Mouse (Mus musculus) olfactory bulb, adult 2 months (tissue): ENCODE results near the gene Tmprss7.

Source experiments
- CTCF ChIP-seq: fragments of 200-500 bp; IDR thresholded peaks from 2 replicates; pipeline ENCODE4 v1.5.1; 2012; ENCODE audit warnings: low read depth, mild to moderate bottlenecking, low read length, moderate library complexity; ENCODE audit not compliant: insufficient read depth
- POLR2A ChIP-seq: fragments of 200-500 bp; IDR thresholded peaks from 2 replicates; pipeline ENCODE4 v1.6.1; 2012; ENCODE audit warnings: mild to moderate bottlenecking, low read depth, low read length, moderate library complexity; ENCODE audit not compliant: insufficient read depth

DNA sequence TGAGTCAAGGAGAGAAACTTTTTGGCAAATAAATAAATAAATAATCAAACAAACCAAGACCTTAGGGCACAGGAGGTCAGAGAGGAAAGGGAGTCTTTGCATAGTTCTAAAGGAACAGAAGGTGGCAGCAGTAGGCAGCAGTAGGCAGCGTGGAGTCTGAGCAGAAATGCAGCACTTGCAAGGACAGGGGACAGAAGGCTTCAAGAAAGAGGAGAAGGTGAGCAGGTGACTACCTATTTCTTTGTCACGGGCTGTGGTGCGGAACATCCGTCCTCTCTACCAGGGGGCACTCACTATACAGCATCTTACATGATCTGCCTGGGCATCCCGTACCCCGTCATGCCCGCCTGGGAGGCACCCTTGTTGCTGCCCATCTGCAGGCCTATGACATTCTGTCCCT is 17.8 kb upstream of the Tmprss7 start:
- TF ChIP-seq CTCF (no peak), POLR2A (no peak)
